Mouse (Mus musculus) limb, embryonic 11.5 days (tissue): ENCODE measurements at regions not wholly inside any gene's neighbourhood (a gene's known extent, or its start where the extent isn't known, plus 50 kb on each side); places are given as distances from the start of the nearest gene placed in this dataset.

ENCODE experiments used
- ATAC-seq: fragments of 200-750 bp; cut with Nextera tagmentation; 2 replicates; pipeline ENCODE4 v1.8.0; 2017; ENCODE audit warnings: low read depth; ENCODE audit not compliant: insufficient number of reproducible peaks, low FRiP score, low TSS enrichment
- DNase-seq: peaks from one replicate; pipeline ENCODE4 v3.0.0-alpha.2; 2015; ENCODE audit warnings: low spot score
- H3K27ac ChIP-seq: fragments of 300-500 bp; sonication (generic); replicated peaks from 2 replicates; pipeline ENCODE4 v1.5.1; 2014; ENCODE audit warnings: low read depth, mild to moderate bottlenecking, low read length
- H3K27me3 ChIP-seq: fragments of 300-500 bp; sonication (generic); 2 replicates; pipeline ENCODE4 v1.6.1; 2014; ENCODE audit warnings: mild to moderate bottlenecking, low read length, mixed read lengths; ENCODE audit not compliant: control insufficient read depth, insufficient read depth
- H3K36me3 ChIP-seq: fragments of 300-500 bp; sonication (generic); 2 replicates; pipeline ENCODE4 v1.6.1; 2014; ENCODE audit warnings: mild to moderate bottlenecking, low read length, moderate library complexity, mixed read lengths; ENCODE audit not compliant: control insufficient read depth, insufficient read depth
- H3K4me1 ChIP-seq: fragments of 300-500 bp; sonication (generic); 2 replicates; pipeline ENCODE4 v1.6.1; 2014; ENCODE audit warnings: low read length, mixed read lengths; ENCODE audit not compliant: control insufficient read depth, insufficient read depth
- H3K4me2 ChIP-seq: fragments of 300-500 bp; sonication (generic); 2 replicates; pipeline ENCODE4 v1.6.1; 2014; ENCODE audit warnings: low read depth, mild to moderate bottlenecking, moderate library complexity; ENCODE audit not compliant: severe bottlenecking
- H3K4me3 ChIP-seq: fragments of 300-500 bp; sonication (generic); 2 replicates; pipeline ENCODE4 v1.5.1; 2014; ENCODE audit warnings: low read depth, low read length
- H3K9ac ChIP-seq: fragments of 300-500 bp; sonication (generic); 2 replicates; pipeline ENCODE4 v1.6.1; 2014; ENCODE audit warnings: mild to moderate bottlenecking, low read length
- H3K9me3 ChIP-seq: fragments of 300-500 bp; sonication (generic); 2 replicates; pipeline ENCODE4 v1.6.1; 2016; ENCODE audit warnings: low read length; ENCODE audit not compliant: control insufficient read depth
- WGBS: fragments of 180-500 bp; shearing (Covaris S2); extraction: QIAGEN DNeasy Blood & Tissue Kit; methylation state at CpG from one replicate; pipeline ENCODE4 v1.1.7; 2014; 5-methylcytosine and 5-hydroxymethylcytosine counted together

GRCm38 (mm10) chr4:105987963-105988602 lies 198.4 kb downstream of the Gm12728 start:
- no peak overlapping the region for H3K4me3 ChIP-seq
- no peak for DNase-seq
- no peak overlapping the region for H3K27ac ChIP-seq
- H3K9me3 ChIP-seq = no peaks in the 10 kb centered on the region
- no peak overlapping the region for H3K4me2 ChIP-seq
- WGBS = 90% methylated on average over 5 of the region's 5 CpGs
- no peaks in the 10 kb centered on the region for H3K4me1 ChIP-seq
- ATAC-seq = no peak
- no peaks in the 10 kb centered on the region for H3K27me3 ChIP-seq
- H3K9ac ChIP-seq = no peak overlapping the region
- H3K36me3 ChIP-seq = no peaks in the 10 kb centered on the region

GRCm38 (mm10) chr4:105992581-105993127 lies 203.0 kb downstream of the Gm12728 start:
- no peaks in the 10 kb centered on the region for H3K27me3 ChIP-seq
- H3K4me2 ChIP-seq = no peak overlapping the region
- no peak overlapping the region for H3K4me3 ChIP-seq
- no peaks in the 10 kb centered on the region for H3K36me3 ChIP-seq
- no peak for DNase-seq
- WGBS = 85% methylated on average over 6 of the region's 6 CpGs
- H3K27ac ChIP-seq = no peak overlapping the region
- ATAC-seq = no peak
- H3K9me3 ChIP-seq = no peaks in the 10 kb centered on the region
- H3K9ac ChIP-seq = no peak overlapping the region
- H3K4me1 ChIP-seq = no peaks in the 10 kb centered on the region

DNA sequence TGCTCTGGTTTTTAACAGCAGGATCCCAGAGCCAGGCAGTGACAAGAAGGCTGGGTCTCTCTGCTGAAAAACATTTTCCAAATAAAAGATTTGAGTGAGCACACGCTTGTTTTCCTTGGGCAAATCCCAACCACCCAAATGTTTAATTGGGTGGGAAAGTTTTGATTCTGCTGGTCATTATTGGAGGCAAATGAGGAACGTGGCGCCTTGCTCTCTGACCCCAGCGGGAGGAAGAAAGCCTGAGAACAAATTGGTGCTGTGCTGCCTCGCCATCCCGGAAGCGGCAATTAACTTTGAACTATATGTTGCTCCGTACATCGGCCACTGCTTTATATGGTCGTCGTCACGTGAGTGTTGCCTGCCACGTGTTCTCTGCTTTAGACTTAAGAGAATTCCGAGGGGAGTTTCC lies 204.7 kb downstream of the Gm12728 start:
- Histone ChIP-seq H3K36me3 (no peaks in the 10 kb centered on the region), H3K4me2 (no peak overlapping the region), H3K9me3 (no peaks in the 10 kb centered on the region), H3K4me3 (no peak overlapping the region), H3K27ac (no peak overlapping the region), H3K9ac (no peak overlapping the region), H3K27me3 (no peaks in the 10 kb centered on the region), H3K4me1 (no peaks in the 10 kb centered on the region)
- 32% methylated on average over 14 of the region's 14 CpGs for WGBS
- DNase-seq (peak; percentile 56), ATAC-seq (no peak)

DNA sequence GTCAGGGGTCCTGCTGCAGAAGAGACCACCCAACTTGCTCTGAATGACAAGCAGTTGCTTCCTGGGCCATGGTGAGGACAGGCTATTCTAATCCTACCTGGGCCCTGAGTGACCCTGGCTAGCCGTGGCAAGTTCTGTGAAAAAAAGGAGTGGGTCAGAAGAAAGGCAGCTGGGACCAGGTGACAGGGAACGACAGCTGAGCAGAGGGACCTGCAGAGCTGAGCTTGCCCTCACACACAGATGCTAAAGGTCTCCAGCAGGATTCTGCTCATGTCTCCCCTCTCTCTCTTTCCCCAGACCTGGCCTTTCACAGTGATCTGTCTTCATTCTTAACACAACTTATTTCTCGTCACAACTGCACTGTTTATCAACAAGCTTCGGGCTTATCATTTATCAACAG lies 206.4 kb downstream of the Gm12728 start:
- H3K9ac ChIP-seq = no peak overlapping the region
- no peak overlapping the region for H3K27ac ChIP-seq
- no peak overlapping the region for H3K4me3 ChIP-seq
- ATAC-seq (no peak), DNase-seq (no peak)
- H3K27me3 ChIP-seq = no peaks in the 10 kb centered on the region
- no peaks in the 10 kb centered on the region for H3K9me3 ChIP-seq
- H3K4me2 ChIP-seq = no peak overlapping the region
- H3K4me1 ChIP-seq = no peaks in the 10 kb centered on the region
- no peaks in the 10 kb centered on the region for H3K36me3 ChIP-seq
- WGBS = 67% methylated on average over 4 of the region's 4 CpGs

DNA sequence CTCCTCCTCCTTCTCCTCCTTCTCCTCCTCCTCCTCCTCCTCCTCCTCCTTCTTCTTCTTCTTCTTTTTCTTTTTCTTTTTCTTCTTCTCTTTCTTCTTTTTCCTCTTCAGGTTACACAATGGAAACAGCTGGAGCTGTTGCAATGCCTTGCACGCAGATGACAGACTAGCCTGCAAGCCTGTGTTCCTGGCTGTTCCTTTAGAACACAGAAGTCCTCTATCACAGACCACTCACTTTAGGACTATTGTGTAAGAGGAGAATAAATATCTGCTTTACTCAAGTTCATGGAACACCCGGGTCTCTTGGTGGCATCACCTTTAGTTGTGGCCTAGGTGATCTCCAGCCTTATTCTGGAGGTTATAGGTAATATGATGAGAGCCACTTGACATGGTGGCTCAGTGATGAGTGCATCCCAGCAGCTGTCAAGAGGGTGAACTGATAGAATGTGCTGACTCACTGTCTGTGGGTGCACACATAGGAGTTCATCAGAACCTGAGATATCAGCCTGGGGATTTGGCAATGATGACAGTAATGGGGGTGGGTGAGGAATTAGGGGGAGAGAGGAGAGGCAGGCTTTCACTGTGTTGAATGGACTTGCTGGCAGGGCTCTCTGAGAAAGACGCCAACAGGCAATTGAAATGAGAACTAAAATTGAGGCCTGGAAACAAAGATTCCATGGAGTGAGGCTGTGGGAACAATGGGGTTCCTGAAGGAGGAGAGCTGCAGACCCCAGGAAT lies 207.4 kb downstream of the Gm12728 start:
- Histone ChIP-seq H3K27ac (no peak overlapping the region), H3K4me2 (no peak overlapping the region), H3K36me3 (no peaks in the 10 kb centered on the region), H3K27me3 (no peaks in the 10 kb centered on the region), H3K4me1 (no peaks in the 10 kb centered on the region), H3K9me3 (no peaks in the 10 kb centered on the region), H3K4me3 (no peak overlapping the region), H3K9ac (no peak overlapping the region)
- DNase-seq = no peak
- no peak for ATAC-seq
- WGBS = 83% methylated on average over 3 of the region's 3 CpGs

- H3K4me2 ChIP-seq = no peak overlapping the region
- no peak overlapping the region for H3K27ac ChIP-seq
- H3K9ac ChIP-seq = no peak overlapping the region
- WGBS = 88% methylated on average over 3 of the region's 3 CpGs
- no peaks in the 10 kb centered on the region for H3K9me3 ChIP-seq
- DNase-seq (no peak), ATAC-seq (no peak)
- H3K27me3 ChIP-seq = no peaks in the 10 kb centered on the region
- H3K4me1 ChIP-seq = no peaks in the 10 kb centered on the region
- H3K36me3 ChIP-seq = no peaks in the 10 kb centered on the region
- H3K4me3 ChIP-seq = no peak overlapping the region
These were observed 212.8 kb downstream of the Gm12728 start for GRCm38 (mm10) chr4:106002516-106002915.

GRCm38 (mm10) chr4:106005936-106006335 lies 216.3 kb downstream of the Gm12728 start:
- H3K4me3 ChIP-seq = no peak overlapping the region
- H3K4me2 ChIP-seq = no peak overlapping the region
- no peak overlapping the region for H3K9ac ChIP-seq
- H3K27me3 ChIP-seq = no peaks in the 10 kb centered on the region
- no peaks in the 10 kb centered on the region for H3K36me3 ChIP-seq
- peaks cover 2% of the 10 kb centered on the region; the same call in 1 of the 2 replicates for H3K4me1 ChIP-seq
- ATAC-seq (no peak), DNase-seq (no peak)
- no peaks in the 10 kb centered on the region for H3K9me3 ChIP-seq
- H3K27ac ChIP-seq = no peak overlapping the region
- WGBS = 89% methylated on average over 5 of the region's 5 CpGs

GRCm38 (mm10) chr4:106007334-106008190 lies 217.9 kb downstream of the Gm12728 start:
- no peaks in the 10 kb centered on the region for H3K27me3 ChIP-seq
- no peaks in the 10 kb centered on the region for H3K9me3 ChIP-seq
- H3K4me2 ChIP-seq = no peak overlapping the region
- no peak overlapping the region for H3K9ac ChIP-seq
- no peaks in the 10 kb centered on the region for H3K36me3 ChIP-seq
- no peak overlapping the region for H3K4me3 ChIP-seq
- ATAC-seq = no peak
- H3K27ac ChIP-seq = no peak overlapping the region
- H3K4me1 ChIP-seq = peaks cover 4% of the 10 kb centered on the region; the same call in 1 of the 2 replicates
- WGBS = 85% methylated on average over 8 of the region's 8 CpGs
- DNase-seq = no peak
